Mouse (Mus musculus) layer of hippocampus, postnatal 10 days (tissue): ENCODE data around the gene Gm20388. TPM values are rescaled to one million over a fixed set of nuclear protein-coding genes. Genes with fewer than 3 reads are reported as not detected.
"Not testable (repeated sequence)": the region's sequence is repeated elsewhere in the genome, so short reads cannot be mapped to it uniquely, and the experiment has no call there.

ENCODE experiments used
- DNase-seq, 2 experiments: peaks; one replicate each; pipeline ENCODE4 v3.0.0; 2021; ENCODE audit warnings: low spot score in 2 of 2
- total RNA-seq, 2 experiments: library from RNA; stranded (reverse); gene quantifications; 2 replicates each; pipeline ENCODE4 v1.2.3; 2021

Gene Gm20388
- total RNA-seq, 2 experiments from 2014 or later = not detected

DNA sequence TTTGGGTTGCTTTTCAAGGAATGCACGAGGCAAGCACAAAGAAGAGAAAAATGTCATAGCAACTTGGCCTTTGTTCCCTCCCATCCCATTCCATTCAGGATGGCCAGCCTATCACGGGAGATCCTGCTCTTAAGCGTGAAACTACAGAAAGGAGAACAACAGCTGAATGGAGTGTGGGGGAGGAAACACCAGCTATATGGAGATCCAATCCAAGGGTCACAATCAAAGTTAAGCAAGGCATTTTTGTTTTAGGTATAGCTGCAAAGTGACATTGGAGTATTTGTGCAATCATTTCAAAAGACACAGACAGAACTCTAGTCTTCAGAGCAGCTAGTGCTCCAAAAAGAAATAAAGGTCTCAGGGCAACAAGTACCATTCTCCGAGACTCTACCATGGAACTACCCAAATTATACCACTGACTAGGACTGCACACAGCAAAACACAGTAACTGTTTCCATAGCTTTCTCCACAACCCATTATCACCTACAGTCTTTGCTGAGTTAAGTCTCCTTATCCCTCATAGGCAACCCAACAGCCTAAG lies 3129.5 kb downstream of the Gm20388 start:
- DNase-seq = no peak

DNA sequence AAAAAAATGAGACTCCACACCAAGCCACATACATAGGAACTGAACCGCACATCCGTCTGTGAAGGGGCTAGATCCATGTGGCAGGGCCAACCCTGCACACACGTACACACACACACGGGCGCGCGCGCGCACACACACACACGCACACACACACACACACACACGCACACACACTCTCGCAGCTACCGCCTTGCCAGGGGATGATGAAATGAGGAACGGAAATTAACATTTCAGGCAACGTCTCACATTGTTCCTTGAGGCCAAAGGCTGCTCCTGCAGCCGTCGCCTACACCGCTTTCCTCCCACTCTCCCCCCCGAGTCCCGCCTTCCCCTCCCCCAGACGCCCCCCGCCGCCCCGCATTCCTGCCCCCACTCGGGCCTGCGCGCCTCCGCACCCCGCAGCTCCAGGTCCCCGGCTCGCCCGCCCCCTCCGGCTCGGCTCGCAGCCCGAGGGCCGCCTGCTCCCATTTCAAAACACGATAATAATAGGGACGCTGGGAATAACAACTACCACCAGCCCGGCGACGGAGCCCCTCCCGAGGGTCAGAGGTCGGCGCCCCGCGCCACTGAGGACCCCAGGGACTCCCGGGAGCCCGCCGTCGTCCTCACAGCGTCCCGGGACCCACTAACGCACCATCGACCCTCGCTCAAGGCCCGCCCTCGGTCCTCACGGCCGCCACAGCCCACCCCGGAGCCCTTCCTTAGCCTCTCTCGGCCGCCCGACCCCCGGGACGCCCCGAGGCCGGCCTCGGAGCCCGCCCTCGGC lies 3130.6 kb downstream of the Gm20388 start:
- DNase-seq = peak; percentile 60 to 69

- DNase-seq = no peak
Measured at GRCm38 (mm10) chr8:123041774-123042105, 3131.1 kb downstream of the Gm20388 start.

- DNase-seq = peak; percentile 99 to 100
Measured at GRCm38 (mm10) chr8:123042158-123042973, 3131.7 kb downstream of the Gm20388 start, which contains the start of gene Ankrd11. TSS of gene Ankrd11 (minus strand) at chr8:123042277.

DNA sequence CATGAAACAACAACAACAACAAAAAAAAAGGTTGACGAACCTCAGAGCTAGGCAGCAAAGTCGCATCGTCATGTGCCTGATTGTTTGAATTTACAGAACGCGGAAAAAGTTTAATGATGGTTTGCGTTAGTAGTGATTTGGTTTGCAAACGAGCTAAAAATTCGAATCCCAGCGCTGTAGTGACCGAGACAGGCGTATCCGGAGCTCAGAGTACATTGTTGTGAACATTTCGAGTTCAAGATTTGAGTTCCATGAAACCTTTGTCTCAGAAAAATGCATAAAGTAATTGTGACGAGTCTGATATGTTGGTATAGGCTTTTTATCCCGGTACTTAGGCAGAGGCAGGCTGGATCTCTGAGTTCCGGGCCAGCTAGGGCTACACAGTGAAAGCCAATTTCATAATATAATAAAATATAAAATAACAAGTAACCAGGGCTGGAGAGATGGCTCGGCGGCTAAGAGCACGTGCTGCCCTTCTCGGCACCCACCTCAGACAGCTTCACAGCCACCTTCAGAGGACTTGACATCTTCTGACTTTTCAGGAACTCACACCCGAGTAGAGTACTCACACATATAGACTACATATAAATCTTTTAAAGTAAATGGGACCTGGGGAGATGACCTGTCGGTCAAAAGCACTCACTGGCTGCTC lies 3132.5 kb downstream of the Gm20388 start:
- DNase-seq = no peak

DNA sequence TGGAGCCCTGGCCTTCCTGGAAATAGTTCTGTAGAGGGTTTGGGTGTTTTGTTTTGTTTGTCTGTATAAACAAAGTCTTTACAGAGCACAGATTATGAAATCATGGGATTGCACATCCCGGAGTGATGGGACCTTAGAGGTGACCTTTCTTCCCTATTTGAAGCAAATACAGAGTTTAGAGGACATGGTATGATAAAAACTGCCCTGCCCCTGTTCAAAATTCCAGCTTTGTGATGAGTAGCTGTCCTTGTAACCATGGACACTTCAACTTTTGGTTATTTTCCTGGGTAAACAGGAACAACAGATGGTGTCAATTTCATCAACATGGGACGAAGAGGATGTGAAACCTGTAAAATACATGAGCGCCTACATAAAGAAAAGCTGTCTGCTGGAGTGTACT lies 3133.3 kb downstream of the Gm20388 start:
- no peak for DNase-seq

GRCm38 (mm10) chr8:123044743-123045425 lies 3134.2 kb downstream of the Gm20388 start:
- not testable (repeated sequence) for DNase-seq

DNA sequence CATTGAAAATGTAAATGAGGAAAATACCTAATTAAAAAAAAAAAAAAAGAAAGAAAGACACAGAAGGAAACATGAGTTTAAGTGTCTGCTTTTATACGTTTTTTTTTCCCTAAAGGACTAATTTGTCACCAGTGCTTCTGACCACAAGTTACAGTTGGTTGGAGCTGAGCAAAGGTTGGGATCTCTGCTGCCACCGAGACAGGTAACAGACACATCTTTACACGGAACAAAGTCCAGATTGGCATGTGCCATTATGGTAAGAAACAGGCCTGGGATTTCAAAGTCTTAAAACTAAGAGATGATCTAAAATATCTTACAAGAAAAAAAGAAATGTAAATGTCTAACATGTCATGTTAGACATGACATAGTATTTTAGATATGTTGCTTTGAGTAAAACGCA lies 3136.1 kb downstream of the Gm20388 start:
- DNase-seq = no peak

DNA sequence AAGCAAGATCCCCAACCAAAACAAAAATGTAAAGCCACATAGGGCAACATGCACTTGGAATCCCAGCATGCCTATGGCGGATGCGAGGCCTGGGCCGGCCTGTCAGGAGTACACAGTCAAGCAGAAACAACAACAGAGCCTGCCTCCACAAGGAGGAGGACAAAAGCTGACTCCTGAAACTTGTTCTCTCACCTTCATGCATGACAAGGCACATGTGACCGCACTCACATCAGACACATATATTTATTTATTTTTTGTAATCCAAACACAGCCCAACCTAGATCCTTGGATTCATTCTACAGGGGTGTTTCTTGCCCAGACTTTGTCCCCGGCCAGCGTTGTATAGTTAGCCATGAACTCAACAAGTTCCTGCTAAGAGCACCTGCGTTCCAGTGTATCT lies 3137.2 kb downstream of the Gm20388 start:
- DNase-seq = no peak

DNA sequence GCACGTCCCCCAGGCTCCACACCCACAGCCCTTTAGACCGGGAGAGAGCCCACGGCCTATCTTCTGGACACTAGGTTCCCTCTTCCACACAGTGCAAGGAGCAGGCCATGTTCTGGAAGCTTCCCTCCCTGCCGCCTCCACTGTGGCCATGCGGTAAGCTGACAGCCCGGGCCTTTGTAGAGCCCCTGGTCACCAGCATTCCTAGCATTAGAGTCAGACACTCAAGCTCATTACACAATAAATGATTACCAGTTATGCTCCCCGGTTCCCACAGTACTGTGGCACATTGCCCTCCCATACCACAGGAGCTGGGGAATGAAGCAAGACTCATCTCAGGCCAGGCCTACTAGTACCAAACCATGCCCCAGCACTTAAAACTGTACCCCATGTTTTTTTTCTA lies 3137.8 kb downstream of the Gm20388 start:
- DNase-seq = no peak

DNA sequence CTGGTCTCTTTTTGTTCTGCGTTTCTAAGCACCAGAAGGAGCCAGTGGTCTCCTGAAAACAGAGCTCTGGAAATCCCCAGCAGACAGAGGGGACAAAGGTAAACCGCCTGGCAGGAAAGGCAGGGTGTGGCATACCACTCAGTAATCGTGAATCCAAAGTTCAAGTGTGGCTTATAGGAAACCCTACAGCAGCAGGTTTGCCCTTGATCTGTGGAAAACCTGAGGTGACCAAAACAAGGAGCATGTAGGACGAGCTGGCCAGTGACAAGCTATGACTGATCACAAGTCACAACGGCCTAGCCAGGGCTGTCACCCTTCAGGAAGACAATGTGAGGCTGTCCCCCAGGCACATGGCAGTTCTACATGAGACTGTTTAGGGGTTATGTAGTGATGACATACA lies 3140.8 kb downstream of the Gm20388 start:
- no peak for DNase-seq

GRCm38 (mm10) chr8:123062721-123063120 lies 3152.1 kb downstream of the Gm20388 start, which contains the start of gene Spg7:
TSS of gene Spg7 (plus strand) at chr8:123062942.
- no peak for DNase-seq

- DNase-seq = no peak
Measured at GRCm38 (mm10) chr8:123064072-123064471, 3153.4 kb downstream of the Gm20388 start.

GRCm38 (mm10) chr8:123064809-123065213 lies 3154.2 kb downstream of the Gm20388 start:
- peak in 1 of 2 experiments; percentile 34 for DNase-seq

DNA sequence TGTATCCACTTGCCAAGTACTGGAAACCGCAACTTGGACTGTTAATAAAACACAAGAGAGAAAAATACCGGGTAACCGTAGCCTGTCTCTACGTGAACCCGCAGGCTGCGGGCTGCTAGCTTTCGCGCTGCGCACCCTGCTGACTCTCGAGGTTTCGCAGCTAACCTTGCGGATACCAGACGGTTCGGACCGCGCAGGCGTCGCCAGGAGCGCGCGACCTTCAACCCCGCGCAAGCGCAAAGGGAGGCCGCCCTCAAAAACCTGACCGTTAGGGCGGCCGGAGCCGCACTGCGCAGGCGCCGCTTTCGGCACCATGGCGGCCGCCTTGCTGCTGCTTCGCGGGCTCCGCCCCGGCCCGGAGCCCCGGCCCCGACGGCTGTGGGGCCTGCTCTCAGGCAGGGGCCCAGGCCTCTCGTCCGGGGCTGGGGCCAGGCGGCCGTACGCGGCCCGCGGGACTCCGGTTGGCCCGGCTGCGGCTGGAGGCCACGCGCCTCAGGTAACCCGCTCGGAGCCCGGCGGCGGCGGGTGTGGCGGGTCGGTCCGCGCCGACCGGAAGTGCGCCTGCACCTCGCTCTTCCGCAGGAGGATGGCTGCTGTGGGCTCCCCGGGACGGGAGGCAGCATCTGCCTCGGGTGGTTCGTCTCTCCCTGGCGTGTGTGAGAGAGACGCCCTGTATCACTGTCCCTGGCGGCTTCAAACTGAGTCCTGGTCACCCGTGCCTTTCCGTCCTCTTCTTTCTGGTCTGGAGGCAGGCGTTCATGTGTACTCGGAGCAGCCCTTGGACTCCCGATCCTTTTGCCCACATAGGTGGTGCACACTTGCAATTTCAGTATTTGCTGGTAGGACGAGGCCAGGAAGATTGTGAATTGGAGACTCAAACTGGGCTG lies 3154.8 kb downstream of the Gm20388 start:
- DNase-seq = peak; percentile 92 to 96

DNA sequence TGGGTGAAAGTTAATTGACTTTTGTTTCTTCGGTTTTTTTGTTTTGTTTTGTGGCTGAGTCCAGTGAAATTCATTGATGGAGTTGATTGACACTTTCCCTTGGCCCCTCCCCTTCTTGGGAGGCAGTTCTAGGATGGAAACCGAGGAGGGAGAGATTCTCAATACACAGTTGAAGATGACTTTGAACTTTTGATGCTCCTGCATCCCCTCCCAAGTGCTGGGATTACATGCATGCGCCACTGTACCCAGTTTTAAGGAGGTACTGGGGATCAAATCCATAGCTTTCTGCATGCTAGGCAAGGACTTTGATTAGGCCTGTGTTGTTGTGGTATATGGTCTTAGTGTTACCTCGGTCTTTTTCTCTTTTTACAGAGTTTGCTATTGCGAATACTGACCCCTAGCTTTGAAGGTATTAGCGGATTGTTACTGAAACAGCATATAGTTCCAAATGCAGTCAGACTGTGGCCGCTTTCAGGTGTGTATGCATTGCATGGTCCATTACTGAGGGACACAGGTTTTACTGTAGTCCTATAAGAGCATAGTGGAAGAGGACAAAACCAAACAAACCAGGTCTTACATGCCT lies 3155.6 kb downstream of the Gm20388 start:
- DNase-seq = no peak

- DNase-seq = no peak
Measured at GRCm38 (mm10) chr8:123071176-123071575, 3160.5 kb downstream of the Gm20388 start.

GRCm38 (mm10) chr8:123077213-123077612 lies 3166.6 kb downstream of the Gm20388 start:
- no peak for DNase-seq

DNA sequence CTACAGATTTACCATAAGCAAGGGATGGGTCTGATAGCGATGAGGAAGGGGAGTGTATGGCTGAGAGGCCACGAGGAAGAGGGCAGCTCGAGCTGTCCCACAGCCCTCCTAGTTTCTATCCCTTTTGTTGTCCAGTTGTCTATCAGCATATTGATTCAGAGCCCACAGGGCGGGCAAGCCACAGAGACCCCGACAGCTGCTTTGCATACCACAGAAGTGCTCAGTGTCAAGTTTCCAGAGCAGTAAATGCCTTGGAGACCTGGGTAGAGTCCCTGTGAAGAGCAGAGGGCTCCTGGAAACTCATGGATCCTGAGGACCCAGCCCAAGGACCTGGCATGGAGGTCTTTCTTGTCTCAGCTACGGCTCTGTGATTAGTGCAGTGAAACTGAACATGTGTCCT lies 3172.4 kb downstream of the Gm20388 start:
- no peak for DNase-seq

DNA sequence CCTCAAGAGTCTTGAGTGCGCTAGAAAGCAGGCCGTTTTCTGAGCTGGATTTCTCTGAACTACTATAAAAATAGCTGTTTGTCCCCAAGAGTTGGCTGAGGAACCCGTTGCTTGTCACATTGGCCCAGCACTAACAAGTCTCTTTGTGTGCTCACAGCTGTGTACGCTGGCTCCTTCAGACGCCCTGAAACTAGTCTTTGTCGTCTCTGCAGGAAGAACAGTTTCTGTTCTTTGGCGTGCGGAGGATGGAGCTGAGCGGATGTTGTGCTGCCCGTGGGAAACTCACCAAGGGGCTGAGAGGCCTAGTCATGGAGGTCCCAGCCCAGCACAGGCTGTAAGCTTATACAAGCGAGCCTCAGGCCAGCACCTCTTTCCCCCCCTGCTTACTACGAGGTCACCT lies 3173.0 kb downstream of the Gm20388 start:
- DNase-seq = peak in 1 of 2 experiments; percentile 49
